Mouse (Mus musculus) liver, embryonic 16.5 days (tissue): ENCODE data around the gene Rps21. TPM values are rescaled to one million over a fixed set of nuclear protein-coding genes. Genes with fewer than 3 reads are reported as not detected.
A peak's percentile ranks its signal among the peaks of the same experiment; 100 is the strongest.

Source experiments
- ATAC-seq: fragments of 200-750 bp; cut with Nextera tagmentation; 2 replicates; pipeline ENCODE4 v1.8.0; 2017; ENCODE audit warnings: low read depth, mild to moderate bottlenecking, moderate number of reproducible peaks, moderate library complexity
- H3K27ac ChIP-seq: fragments of 300-500 bp; sonication (generic); 2 replicates; pipeline ENCODE4 v1.5.1; 2014; ENCODE audit warnings: mild to moderate bottlenecking, low read length
- H3K27me3 ChIP-seq: fragments of 300-500 bp; sonication (generic); 2 replicates; pipeline ENCODE4 v1.6.1; 2014; ENCODE audit warnings: low read depth, low read length, mixed read lengths; ENCODE audit not compliant: control insufficient read depth, insufficient read depth
- H3K36me3 ChIP-seq: fragments of 300-500 bp; sonication (generic); 2 replicates; pipeline ENCODE4 v1.6.1; 2014; ENCODE audit warnings: mild to moderate bottlenecking; ENCODE audit not compliant: control insufficient read depth, insufficient read depth
- H3K4me1 ChIP-seq: fragments of 300-500 bp; sonication (generic); 2 replicates; pipeline ENCODE4 v1.6.1; 2014; ENCODE audit warnings: low read depth, low read length, mixed read lengths; ENCODE audit not compliant: control insufficient read depth
- H3K4me2 ChIP-seq: fragments of 300-500 bp; sonication (generic); 2 replicates; pipeline ENCODE4 v1.6.1; 2014; ENCODE audit warnings: low read depth, low read length, mixed read lengths
- H3K4me3 ChIP-seq: fragments of 300-500 bp; sonication (generic); 2 replicates; pipeline ENCODE4 v1.5.1; 2014; ENCODE audit warnings: low read depth, mild to moderate bottlenecking, low read length
- H3K9ac ChIP-seq: fragments of 300-500 bp; sonication (generic); 2 replicates; pipeline ENCODE4 v1.6.1; 2014; ENCODE audit warnings: low read depth, low read length
- H3K9me3 ChIP-seq: fragments of 300-500 bp; sonication (generic); replicated peaks from 2 replicates; pipeline ENCODE4 v1.6.1; 2016; ENCODE audit warnings: low read length; ENCODE audit not compliant: control insufficient read depth
- whole genome bisulfite sequencing: fragments of 180-500 bp; shearing (Covaris S2); extraction: QIAGEN DNeasy Blood & Tissue Kit; methylation state at CpG from one replicate; pipeline ENCODE4 v1.1.7; 2014; ENCODE audit not compliant: insufficient replicate concordance; 5-methylcytosine and 5-hydroxymethylcytosine counted together
- polyA plus RNA-seq: library from polyadenylated mRNA; unstranded; fragments of >200 nt; fragmentation: Nextera tagmentation; extraction: Ambion mirVana; gene quantifications from 2 replicates; pipeline ENCODE4 v1.2.1, GENCODE M21; 2015

The Rps21 gene
- 262 and 314 TPM in 2 replicates for polyA plus RNA-seq

GRCm38 (mm10) chr2:180257001-180257521, at the start of gene Rps21:
Gene Rps21 (plus strand): TSS chr2:180257377.
- Histone ChIP-seq H3K9ac (peak within 1 kb of the TSS; percentile 75), H3K27ac (peak within 1 kb of the TSS; percentile 57), H3K4me1 (peaks cover 18% of the 10 kb centered on the region), H3K36me3 (peaks cover 6% of the 10 kb centered on the region; the same call in 1 of the 2 replicates), H3K27me3 (no peaks in the 10 kb centered on the region), H3K4me3 (peak within 1 kb of the TSS; percentile 77), H3K4me2 (peak within 1 kb of the TSS; percentile 97), H3K9me3 (no peaks in the 10 kb centered on the region)
- 0% methylated on average over 38 of the region's 38 CpGs for WGBS
- ATAC-seq, result peak; percentile 96

- H3K36me3 ChIP-seq, result no peaks in the 10 kb centered on the region
- H3K9me3 ChIP-seq, result no peaks in the 10 kb centered on the region
- H3K4me3 ChIP-seq, result no peak overlapping the region
- WGBS, result 56% methylated on average over 7 of the region's 7 CpGs
- peak; percentile 37; the same call in 1 of the 2 replicates for ATAC-seq
- H3K27me3 ChIP-seq, result no peaks in the 10 kb centered on the region
- no peak overlapping the region for H3K27ac ChIP-seq
- no peak overlapping the region for H3K9ac ChIP-seq
- H3K4me2 ChIP-seq, result no peak overlapping the region
- H3K4me1 ChIP-seq, result no peaks in the 10 kb centered on the region
Observed at GRCm38 (mm10) chr2:180207840-180208239, 49.3 kb upstream of the Rps21 start.

DNA sequence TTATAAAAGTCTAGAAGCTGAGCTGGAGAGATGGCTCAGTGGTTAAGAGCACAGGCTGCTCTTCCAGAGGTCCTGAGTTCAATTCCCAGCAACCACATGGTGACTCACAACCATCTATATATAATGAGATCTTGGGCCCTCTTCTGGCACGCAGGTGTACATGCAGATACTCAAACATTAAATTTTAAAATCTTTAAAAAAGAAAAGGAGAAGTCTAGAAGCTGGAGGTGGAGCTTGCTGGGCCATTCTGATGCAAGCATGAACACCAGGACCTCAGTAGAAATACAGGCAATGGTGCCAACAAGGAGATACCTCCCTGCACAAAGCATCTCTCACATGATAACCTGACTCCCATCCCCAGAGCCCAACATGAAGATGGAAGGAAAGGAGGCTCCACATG, 48.2 kb upstream of the Rps21 start:
- Histone ChIP-seq H3K9ac (no peak overlapping the region), H3K4me2 (no peak overlapping the region), H3K4me3 (no peak overlapping the region), H3K9me3 (no peaks in the 10 kb centered on the region), H3K36me3 (no peaks in the 10 kb centered on the region), H3K4me1 (no peaks in the 10 kb centered on the region), H3K27ac (no peak overlapping the region), H3K27me3 (no peaks in the 10 kb centered on the region)
- 36% methylated on average over 1 of the region's 1 CpGs for WGBS
- ATAC-seq, result no peak

GRCm38 (mm10) chr2:180212255-180212654, 44.9 kb upstream of the Rps21 start:
- H3K9me3 ChIP-seq, result no peaks in the 10 kb centered on the region
- no peaks in the 10 kb centered on the region for H3K27me3 ChIP-seq
- no peak overlapping the region for H3K4me2 ChIP-seq
- ATAC-seq, result no peak
- no peak overlapping the region for H3K4me3 ChIP-seq
- H3K4me1 ChIP-seq, result no peaks in the 10 kb centered on the region; the same call in 1 of the 2 replicates
- no peak overlapping the region for H3K9ac ChIP-seq
- 71% methylated on average over 3 of the region's 3 CpGs for WGBS
- no peaks in the 10 kb centered on the region for H3K36me3 ChIP-seq
- no peak overlapping the region for H3K27ac ChIP-seq

DNA sequence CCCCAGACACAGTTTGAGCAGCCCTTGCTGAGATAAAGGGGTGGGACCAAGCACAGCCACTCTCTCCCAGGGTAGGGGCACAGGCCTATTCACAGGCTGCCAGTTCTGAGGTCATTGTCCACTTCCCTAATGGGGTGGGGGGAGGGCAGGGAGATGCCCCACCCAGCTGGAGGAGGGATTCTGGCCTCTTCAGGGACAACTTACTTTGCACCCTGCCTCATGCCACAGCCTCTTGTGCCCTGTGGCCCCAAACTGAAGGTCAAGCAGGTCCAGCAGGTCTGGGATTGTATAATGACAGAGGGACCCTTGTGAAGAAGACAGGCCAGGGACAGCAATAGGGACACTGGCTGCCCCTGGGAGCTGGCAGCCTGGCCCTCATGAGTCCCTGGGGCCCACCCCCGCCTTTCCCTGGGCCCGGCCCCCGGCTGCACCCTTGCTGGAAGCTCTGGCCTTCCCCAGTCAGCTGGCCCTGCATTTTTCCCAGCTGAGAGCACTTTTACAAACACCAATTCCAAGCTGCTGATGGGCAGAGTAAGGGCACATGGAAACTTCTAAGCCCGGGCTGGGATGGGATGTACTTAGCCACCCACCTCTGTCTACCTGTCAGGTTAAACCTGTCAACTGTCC, 42.7 kb upstream of the Rps21 start:
- ATAC-seq, result no peak
- 81% methylated on average over 4 of the region's 4 CpGs for WGBS
- no peaks in the 10 kb centered on the region for H3K36me3 ChIP-seq

GRCm38 (mm10) chr2:180215011-180215461, 42.1 kb upstream of the Rps21 start:
- no peaks in the 10 kb centered on the region for H3K36me3 ChIP-seq
- H3K4me2 ChIP-seq, result no peak overlapping the region
- no peaks in the 10 kb centered on the region for H3K27me3 ChIP-seq
- H3K4me1 ChIP-seq, result no peaks in the 10 kb centered on the region; the same call in 1 of the 2 replicates
- WGBS, result 54% methylated on average over 8 of the region's 8 CpGs
- H3K27ac ChIP-seq, result no peak overlapping the region
- no peak overlapping the region for H3K4me3 ChIP-seq
- no peak overlapping the region for H3K9ac ChIP-seq
- ATAC-seq, result no peak
- no peaks in the 10 kb centered on the region for H3K9me3 ChIP-seq

More for the DNA sequence above, 42.7 kb upstream of the Rps21 start:
- Histone ChIP-seq H3K4me3 (no peak overlapping the region), H3K9me3 (no peaks in the 10 kb centered on the region), H3K4me1 (no peaks in the 10 kb centered on the region; the same call in 1 of the 2 replicates), H3K27ac (no peak overlapping the region), H3K27me3 (no peaks in the 10 kb centered on the region), H3K9ac (no peak overlapping the region; the same call in 1 of the 2 replicates), H3K4me2 (no peak overlapping the region)

- Histone ChIP-seq H3K4me2 (no peak overlapping the region), H3K4me3 (no peak overlapping the region), H3K27me3 (no peaks in the 10 kb centered on the region), H3K36me3 (no peaks in the 10 kb centered on the region), H3K9ac (no peak overlapping the region), H3K27ac (no peak overlapping the region), H3K9me3 (no peaks in the 10 kb centered on the region), H3K4me1 (no peaks in the 10 kb centered on the region; the same call in 1 of the 2 replicates)
- WGBS, result 52% methylated on average over 6 of the region's 6 CpGs
- ATAC-seq, result peak; percentile 30; the same call in 1 of the 2 replicates
Observed at GRCm38 (mm10) chr2:180215951-180216350, 41.2 kb upstream of the Rps21 start.

DNA sequence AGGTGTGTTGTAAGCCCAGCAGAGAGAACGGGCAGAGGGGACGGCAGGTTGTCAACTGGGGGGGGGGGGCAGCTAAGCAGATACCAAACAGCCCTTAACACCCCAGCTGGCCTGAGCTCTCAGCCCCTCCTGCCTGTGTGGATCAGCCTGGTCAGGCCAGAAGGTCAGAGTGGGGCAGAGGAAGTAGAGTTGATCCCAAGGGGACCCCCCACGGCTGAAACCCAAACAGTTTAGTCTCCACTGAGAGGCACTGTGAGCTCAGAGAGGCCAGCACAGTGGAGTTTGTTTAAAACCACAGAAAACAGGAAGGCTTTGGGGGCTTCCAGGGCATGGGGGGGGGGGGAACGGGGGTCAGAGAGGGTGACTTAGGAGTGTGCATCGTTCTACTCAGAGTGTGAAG, 40.3 kb upstream of the Rps21 start:
- Histone ChIP-seq H3K27me3 (no peaks in the 10 kb centered on the region), H3K4me2 (no peak overlapping the region), H3K4me1 (no peaks in the 10 kb centered on the region; the same call in 1 of the 2 replicates), H3K36me3 (no peaks in the 10 kb centered on the region), H3K9me3 (no peaks in the 10 kb centered on the region), H3K9ac (no peak overlapping the region), H3K27ac (no peak overlapping the region), H3K4me3 (no peak overlapping the region)
- ATAC-seq, result no peak
- WGBS, result 31% methylated on average over 4 of the region's 5 CpGs

GRCm38 (mm10) chr2:180217587-180217986, 39.6 kb upstream of the Rps21 start:
- Histone ChIP-seq H3K9me3 (no peaks in the 10 kb centered on the region), H3K9ac (no peak overlapping the region), H3K27ac (no peak overlapping the region), H3K36me3 (no peaks in the 10 kb centered on the region), H3K4me3 (no peak overlapping the region), H3K27me3 (no peaks in the 10 kb centered on the region; the same call in 1 of the 2 replicates), H3K4me2 (no peak overlapping the region), H3K4me1 (no peaks in the 10 kb centered on the region; the same call in 1 of the 2 replicates)
- WGBS, result 62% methylated on average over 8 of the region's 8 CpGs
- ATAC-seq, result no peak
